Mouse (Mus musculus) G1E (cell line): Measurements from ENCODE around the gene Tsen54.

Source experiments
- CTCF ChIP-seq: IDR thresholded peaks from 2 replicates; pipeline ENCODE4 v1.5.1; 2012; ENCODE audit warnings: low read depth, low read length, inconsistent platforms, mixed read lengths
- GATA1 ChIP-seq: IDR thresholded peaks from 2 replicates; pipeline ENCODE4 v1.6.1; 2012; ENCODE audit warnings: borderline replicate concordance, low read length, inconsistent platforms, mixed read lengths
- POLR2AphosphoS5 ChIP-seq: IDR thresholded peaks from 2 replicates; pipeline ENCODE4 v1.6.1; 2012; ENCODE audit warnings: low read depth, low read length, inconsistent platforms; ENCODE audit not compliant: insufficient replicate concordance
- TAL1 ChIP-seq: conservative IDR thresholded peaks from 2 replicates; pipeline ENCODE4 v1.6.1; 2012; ENCODE audit warnings: low read depth, low read length, inconsistent platforms, mixed read lengths

GRCm38 (mm10) chr11:115765607-115766141 is 48.9 kb upstream of the Tsen54 start:
- TF ChIP-seq CTCF, result no peak
- TF ChIP-seq TAL1, result no peak
- TF ChIP-seq POLR2AphosphoS5, result no peak
- no peak for TF ChIP-seq GATA1
